Mouse (Mus musculus) adrenal gland, postnatal 25 days (tissue): ENCODE results near the gene 4933415A04Rik. TPM values are rescaled to one million over a fixed set of nuclear protein-coding genes. Genes with fewer than 3 reads are reported as not detected.
A peak's percentile ranks its signal among the peaks of the same experiment; 100 is the strongest.

Source experiments
- DNase-seq: peaks from one replicate; pipeline ENCODE4 v3.0.0; 2021; ENCODE audit warnings: mixed read lengths
- total RNA-seq: library from RNA; stranded (reverse); gene quantifications from 2 replicates; pipeline ENCODE4 v1.2.3, GENCODE M21; 2021

4933415A04Rik gene
- total RNA-seq, 1 experiment from 2014 or later = 1.1 TPM

GRCm38 (mm10) chr11:43575061-43575375 lies 11.8 kb upstream of the 4933415A04Rik start:
- DNase-seq = no peak

- DNase-seq = no peak
Measured at GRCm38 (mm10) chr11:43575376-43576151, 11.3 kb upstream of the 4933415A04Rik start.

- no peak for DNase-seq
Measured at GRCm38 (mm10) chr11:43577713-43578478, 8.9 kb upstream of the 4933415A04Rik start.

- DNase-seq = no peak
Measured at GRCm38 (mm10) chr11:43585211-43586005, 1.4 kb upstream of the 4933415A04Rik start.

GRCm38 (mm10) chr11:43589530-43590072 lies 2.8 kb downstream of the 4933415A04Rik start:
- no peak for DNase-seq

GRCm38 (mm10) chr11:43601440-43601839 lies 14.6 kb downstream of the 4933415A04Rik start, which contains the start of gene Fabp6:
Gene Fabp6, minus strand, starts transcription at chr11:43601540.
- no peak for DNase-seq

GRCm38 (mm10) chr11:43604207-43604606 lies 17.4 kb downstream of the 4933415A04Rik start:
- no peak for DNase-seq

GRCm38 (mm10) chr11:43604891-43605290 lies 18.1 kb downstream of the 4933415A04Rik start:
- DNase-seq = no peak

GRCm38 (mm10) chr11:43605859-43606258 lies 19.0 kb downstream of the 4933415A04Rik start:
- no peak for DNase-seq

GRCm38 (mm10) chr11:43608440-43608839 lies 21.6 kb downstream of the 4933415A04Rik start:
- DNase-seq = no peak

GRCm38 (mm10) chr11:43610006-43610661 lies 23.3 kb downstream of the 4933415A04Rik start:
- no peak for DNase-seq

GRCm38 (mm10) chr11:43610662-43611033 lies 23.8 kb downstream of the 4933415A04Rik start:
- DNase-seq = no peak

- peak; percentile 81 for DNase-seq
Measured at GRCm38 (mm10) chr11:43612834-43613488, 26.1 kb downstream of the 4933415A04Rik start.

GRCm38 (mm10) chr11:43617924-43618323 lies 31.1 kb downstream of the 4933415A04Rik start:
- no peak for DNase-seq

- no peak for DNase-seq
Measured at GRCm38 (mm10) chr11:43618403-43618802, 31.6 kb downstream of the 4933415A04Rik start.

- DNase-seq = no peak
Measured at GRCm38 (mm10) chr11:43621769-43622168, 34.9 kb downstream of the 4933415A04Rik start.

- DNase-seq = no peak
Measured at GRCm38 (mm10) chr11:43624341-43624740, 37.5 kb downstream of the 4933415A04Rik start.

GRCm38 (mm10) chr11:43626300-43626926 lies 39.6 kb downstream of the 4933415A04Rik start:
- DNase-seq = peak; percentile 70

- DNase-seq = no peak
Measured at GRCm38 (mm10) chr11:43626927-43627645, 40.2 kb downstream of the 4933415A04Rik start.

- no peak for DNase-seq
Measured at GRCm38 (mm10) chr11:43631645-43632044, 44.8 kb downstream of the 4933415A04Rik start.
